Mouse (Mus musculus) frontal cortex, adult 2 months (tissue): Measurements from ENCODE around the gene Rybp. TPM values are rescaled to one million over a fixed set of nuclear protein-coding genes. Genes with fewer than 3 reads are reported as not detected.
A peak's percentile ranks its signal among the peaks of the same experiment; 100 is the strongest.

Experiments
- DNase-seq, 2 experiments: peaks; one replicate each; pipeline ENCODE4 v3.0.0; 2022; ENCODE audit warnings: low spot score in 1 of 2; ENCODE audit errors: extremely low spot score in 1 of 2
- polyA plus RNA-seq: library from polyadenylated mRNA; depleted of rRNA; stranded (reverse); fragments of >200 nt; gene quantifications from 2 replicates; pipeline ENCODE4 v1.2.3, GENCODE M21; 2012

Gene Rybp
- polyA plus RNA-seq, 1 experiment = 42.8 TPM

GRCm38 (mm10) chr6:100288730-100289035, 1.4 kb upstream of the Rybp start:
- no peak for DNase-seq

- DNase-seq = peak in 1 of 2 experiments; percentile 19
Measured at GRCm38 (mm10) chr6:100288016-100288729, 888 bp upstream of the Rybp start.

GRCm38 (mm10) chr6:100286573-100287333, 532 bp downstream of the Rybp start:
- DNase-seq = peak in 1 of 2 experiments; percentile 58

- DNase-seq = no peak
Measured at GRCm38 (mm10) chr6:100285985-100286572, 1.2 kb downstream of the Rybp start.

GRCm38 (mm10) chr6:100278841-100279240, 8.4 kb downstream of the Rybp start:
- DNase-seq = no peak

GRCm38 (mm10) chr6:100276344-100276743, 10.9 kb downstream of the Rybp start:
- no peak for DNase-seq

- DNase-seq = no peak
Measured at GRCm38 (mm10) chr6:100275643-100276042, 11.6 kb downstream of the Rybp start.

GRCm38 (mm10) chr6:100273556-100273955, 13.7 kb downstream of the Rybp start:
- no peak for DNase-seq

GRCm38 (mm10) chr6:100271992-100272391, 15.3 kb downstream of the Rybp start:
- DNase-seq = no peak

GRCm38 (mm10) chr6:100270765-100271164, 16.5 kb downstream of the Rybp start:
- DNase-seq = no peak

- DNase-seq = no peak
Measured at GRCm38 (mm10) chr6:100259607-100260006, 27.7 kb downstream of the Rybp start.

- no peak for DNase-seq
Measured at GRCm38 (mm10) chr6:100258278-100258677, 29.0 kb downstream of the Rybp start.

GRCm38 (mm10) chr6:100255411-100255810, 31.9 kb downstream of the Rybp start:
- no peak for DNase-seq

- no peak for DNase-seq
Measured at GRCm38 (mm10) chr6:100254671-100255070, 32.6 kb downstream of the Rybp start.

- DNase-seq = no peak
Measured at GRCm38 (mm10) chr6:100244474-100244873, 42.8 kb downstream of the Rybp start.

- DNase-seq = no peak
Measured at GRCm38 (mm10) chr6:100235036-100235435, 52.2 kb downstream of the Rybp start.

GRCm38 (mm10) chr6:100233522-100233921, 53.8 kb downstream of the Rybp start:
- no peak for DNase-seq

GRCm38 (mm10) chr6:100233061-100233460, 54.2 kb downstream of the Rybp start:
- no peak for DNase-seq

GRCm38 (mm10) chr6:100226204-100226603, 61.1 kb downstream of the Rybp start:
- DNase-seq = no peak

GRCm38 (mm10) chr6:100223932-100224331, 63.4 kb downstream of the Rybp start:
- DNase-seq = no peak

GRCm38 (mm10) chr6:100223435-100223834, 63.9 kb downstream of the Rybp start:
- DNase-seq = no peak

GRCm38 (mm10) chr6:100222927-100223326, 64.4 kb downstream of the Rybp start:
- DNase-seq = no peak
